Mouse (Mus musculus): Measurements from ENCODE around the gene Isca2.

DNA sequence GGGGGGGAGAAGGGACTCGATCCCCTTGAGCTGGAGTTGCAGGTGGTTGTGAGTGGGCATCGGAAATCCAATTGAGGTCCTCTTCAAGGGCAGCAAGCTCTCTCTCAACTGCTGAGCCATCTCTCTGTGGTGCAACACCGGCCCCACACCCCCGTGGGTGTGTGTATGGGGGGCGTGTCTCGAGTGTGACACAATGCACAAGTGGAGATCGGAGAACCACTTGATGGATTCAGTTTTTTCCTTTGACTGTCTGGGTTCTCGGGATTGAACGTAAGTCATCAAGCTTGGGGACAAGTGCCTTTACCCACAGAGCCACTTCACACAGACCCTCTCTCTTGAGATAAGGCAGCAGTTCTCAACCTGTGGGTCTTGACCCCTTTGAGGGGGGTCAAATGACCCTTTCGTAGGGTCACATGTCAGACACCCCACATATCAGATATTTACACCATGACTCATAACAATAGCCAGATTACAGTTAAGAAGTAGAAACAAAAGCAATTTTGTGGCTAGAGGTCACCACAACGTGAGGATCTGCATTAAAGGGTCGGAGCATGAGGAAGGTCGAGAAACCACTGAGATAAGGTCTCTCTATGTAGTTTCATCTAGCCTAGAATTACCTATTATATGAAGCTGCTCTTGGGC lies 9.4 kb upstream of the Isca2 start:
- TF ChIP-seq CTCF (IDR thresholded peaks at IDR 0.05; ENCODE audit: low read depth, low read length) (no peak), TAL1 (conservative IDR thresholded peaks at IDR 0.05; ENCODE audit: low read depth, low read length) (no peak), GATA1 (IDR thresholded peaks at IDR 0.05; ENCODE audit: borderline replicate concordance, low read length) (no peak), POLR2AphosphoS5 (IDR thresholded peaks at IDR 0.05; ENCODE audit: insufficient replicate concordance, low read depth, low read length) (no peak)

Data from G1E (cell line).